Mouse (Mus musculus): ENCODE measurements around the gene Slc29a1. TPM values are rescaled to one million over a fixed set of nuclear protein-coding genes. Genes with fewer than 3 reads are reported as not detected.
"Not testable (repeated sequence)": the region's sequence is repeated elsewhere in the genome, so short reads cannot be mapped to it uniquely, and the experiment has no call there.

The Slc29a1 gene
- polyA plus RNA-seq, 1 experiment from 2014 or later = 30.7 TPM

DNA sequence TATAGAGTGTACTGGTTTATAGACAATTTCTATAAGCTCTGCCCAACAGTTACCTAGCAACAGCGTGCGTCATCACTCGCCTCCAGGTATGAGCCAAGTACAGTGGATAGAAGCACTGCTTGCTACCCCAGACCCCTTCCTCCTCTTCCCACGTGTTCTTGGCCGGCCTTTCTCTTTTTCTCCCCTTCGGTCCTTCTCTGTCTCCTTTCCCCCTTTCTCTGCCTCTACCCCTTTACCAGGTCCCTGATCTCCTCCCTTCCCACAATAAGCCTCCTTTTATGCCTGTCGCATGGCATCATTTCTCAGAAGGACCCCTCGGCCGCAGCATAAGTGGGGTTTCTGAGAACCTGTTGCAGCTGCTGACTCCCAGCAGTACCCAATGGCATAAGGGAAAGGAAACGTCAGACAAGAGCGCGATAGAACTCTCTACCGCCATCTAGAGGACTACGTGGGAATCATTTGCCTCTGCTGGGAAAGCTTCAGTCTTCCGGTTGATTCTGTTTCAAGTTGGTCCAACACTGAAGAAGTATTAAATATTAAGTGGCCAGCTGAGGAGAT is 27.2 kb upstream of the Slc29a1 start:
- Histone ChIP-seq H3K4me1 (peaks cover 15% of the 10 kb centered on the region), H3K4me2 (peak overlapping the region; percentile 45), H3K27ac (no peak overlapping the region), H3K27me3 (replicated peaks) (no peaks in the 10 kb centered on the region), H3K4me3 (no peak overlapping the region), H3K36me3 (replicated peaks) (no peaks in the 10 kb centered on the region), H3K9me3 (no peaks in the 10 kb centered on the region), H3K9ac (no peak overlapping the region)
- 17% methylated on average over 15 of the region's 15 CpGs for WGBS
- no peak; the same call in 1 of the 2 replicates for ATAC-seq (replicated peaks)

DNA sequence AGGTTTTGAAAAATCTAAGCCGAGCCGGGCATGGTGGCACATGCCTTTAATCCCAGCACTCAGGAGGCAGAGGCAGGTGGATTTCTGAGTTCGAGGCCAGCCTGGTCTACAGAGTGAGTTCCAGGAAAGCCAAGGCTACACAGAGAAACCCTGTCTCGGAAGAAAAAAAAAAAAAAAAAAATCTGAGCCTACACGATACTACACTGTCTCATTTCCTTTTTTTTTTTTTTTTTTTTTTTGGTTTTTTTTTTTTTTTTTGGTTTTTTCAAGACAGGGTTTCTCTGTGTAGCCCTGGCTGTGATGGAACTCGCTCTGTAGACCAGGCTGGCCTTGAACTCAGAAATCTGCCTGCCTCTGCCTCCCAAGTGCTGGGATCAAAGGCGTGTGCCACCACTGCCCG is 24.0 kb upstream of the Slc29a1 start:
- H3K4me1 ChIP-seq; H3K27me3 ChIP-seq (replicated peaks); H3K9me3 ChIP-seq; ATAC-seq (replicated peaks); H3K9ac ChIP-seq; H3K4me3 ChIP-seq; H3K4me2 ChIP-seq; H3K36me3 ChIP-seq (replicated peaks); H3K27ac ChIP-seq: not testable (repeated sequence)
- 92% methylated on average over 8 of the region's 8 CpGs for WGBS

DNA sequence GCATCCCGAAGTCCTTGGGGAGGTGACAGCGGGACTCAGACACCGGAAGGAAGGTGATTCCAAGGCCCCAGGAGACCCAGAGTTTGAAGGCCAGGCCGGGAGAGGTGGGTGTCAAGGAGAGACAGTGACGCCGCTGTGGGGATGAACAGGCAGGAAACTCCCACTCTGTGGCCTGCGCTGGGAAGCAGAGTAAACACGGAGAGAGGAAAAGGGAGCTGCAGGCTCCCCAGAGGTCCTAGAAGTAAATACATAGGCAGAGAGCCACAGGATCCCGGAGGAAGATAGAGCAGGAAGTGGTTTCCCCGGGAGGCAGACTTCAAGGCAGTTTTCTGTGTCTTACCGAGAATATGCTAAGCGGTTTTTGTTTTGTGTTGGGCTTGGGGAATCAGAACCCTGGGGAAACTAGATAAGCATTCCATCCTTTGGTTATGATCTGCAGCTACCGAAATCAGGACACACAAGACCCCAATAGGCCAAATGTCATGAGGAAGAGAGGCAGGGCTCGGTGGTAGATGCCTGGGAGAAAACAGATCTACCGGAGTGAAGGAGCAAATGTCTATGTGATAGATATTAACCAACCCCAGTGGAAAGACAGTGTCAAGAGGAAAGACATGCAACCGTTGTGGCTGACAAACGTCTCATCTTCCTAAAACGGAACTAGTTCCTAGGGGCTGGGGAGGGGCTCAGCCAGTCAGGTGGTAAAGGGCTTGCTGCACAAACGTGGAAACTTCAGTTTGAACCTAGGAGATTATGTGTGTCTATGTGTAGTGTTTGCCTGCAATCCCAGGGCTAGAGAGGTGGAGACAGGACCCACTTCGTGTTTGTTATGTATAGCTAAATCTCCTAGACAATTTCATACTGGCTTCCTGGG is 20.2 kb upstream of the Slc29a1 start:
- Histone ChIP-seq H3K27ac (peak overlapping the region; percentile 50), H3K27me3 (replicated peaks) (no peaks in the 10 kb centered on the region), H3K4me1 (0 out of 2 replicates have a peak, but pooled peaks cover 4% of the 10 kb centered on the region), H3K9ac (no peak overlapping the region), H3K4me3 (no peak overlapping the region), H3K36me3 (replicated peaks) (no peaks in the 10 kb centered on the region), H3K9me3 (no peaks in the 10 kb centered on the region), H3K4me2 (peak overlapping the region; percentile 21; the same call in 1 of the 2 replicates)
- no peak for ATAC-seq (replicated peaks)
- 32% methylated on average over 20 of the region's 20 CpGs for WGBS

DNA sequence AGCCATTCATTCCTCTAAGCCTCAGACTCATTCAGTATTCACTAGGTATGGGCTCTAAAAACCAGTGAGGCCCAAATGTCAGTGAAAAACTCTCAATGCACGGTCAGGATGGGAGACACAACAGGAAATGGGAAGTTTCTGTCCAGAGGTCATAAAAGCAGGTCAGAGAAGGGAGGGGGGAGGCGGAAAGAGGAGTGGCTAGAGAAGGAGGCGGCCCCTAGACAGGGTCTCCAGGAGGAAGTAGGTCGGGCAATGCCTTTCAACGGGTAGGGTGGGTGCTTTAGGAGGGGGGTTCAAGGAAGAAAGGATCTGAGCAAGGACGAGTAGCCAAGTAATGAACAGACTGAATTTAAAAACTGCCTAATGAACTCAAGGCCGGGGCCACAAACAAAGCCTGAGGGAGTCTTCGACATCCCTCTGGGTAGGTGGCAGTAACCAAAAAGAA is 19.6 kb upstream of the Slc29a1 start:
- Histone ChIP-seq H3K36me3 (replicated peaks) (no peaks in the 10 kb centered on the region), H3K9me3 (no peaks in the 10 kb centered on the region), H3K27me3 (replicated peaks) (no peaks in the 10 kb centered on the region), H3K9ac (no peak overlapping the region), H3K4me2 (peak overlapping the region; percentile 21; the same call in 1 of the 2 replicates), H3K4me1 (0 out of 2 replicates have a peak, but pooled peaks cover 4% of the 10 kb centered on the region), H3K4me3 (no peak overlapping the region), H3K27ac (peak overlapping the region; percentile 50)
- WGBS = 13% methylated on average over 8 of the region's 8 CpGs
- ATAC-seq (replicated peaks) = no peak

DNA sequence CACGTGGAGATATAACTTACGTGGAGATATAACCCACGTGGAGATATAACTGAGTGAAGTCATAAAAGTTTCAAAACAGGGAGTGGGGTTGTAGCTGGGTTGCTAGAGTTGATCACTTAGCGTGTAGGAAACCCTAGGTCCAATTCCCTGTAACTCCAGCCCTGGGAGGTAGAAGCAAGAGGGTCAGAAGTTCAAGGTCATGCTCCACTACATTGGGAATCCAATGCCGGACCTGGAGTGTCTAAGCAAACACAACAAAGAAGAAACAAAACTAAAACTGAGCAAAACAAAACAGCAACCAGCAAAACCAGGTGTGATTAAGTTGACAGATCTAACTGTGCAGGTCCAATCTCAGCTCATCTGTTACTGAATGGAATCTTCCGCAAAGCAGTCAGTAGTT is 18.2 kb upstream of the Slc29a1 start:
- H3K4me3 ChIP-seq = no peak overlapping the region
- 0 out of 2 replicates have a peak, but pooled peaks cover 4% of the 10 kb centered on the region for H3K4me1 ChIP-seq
- no peaks in the 10 kb centered on the region for H3K9me3 ChIP-seq
- H3K9ac ChIP-seq = no peak overlapping the region
- H3K36me3 ChIP-seq (replicated peaks) = no peaks in the 10 kb centered on the region
- WGBS = 91% methylated on average over 6 of the region's 6 CpGs
- no peak overlapping the region for H3K27ac ChIP-seq
- no peak overlapping the region for H3K4me2 ChIP-seq
- no peak for ATAC-seq (replicated peaks)
- H3K27me3 ChIP-seq (replicated peaks) = no peaks in the 10 kb centered on the region

DNA sequence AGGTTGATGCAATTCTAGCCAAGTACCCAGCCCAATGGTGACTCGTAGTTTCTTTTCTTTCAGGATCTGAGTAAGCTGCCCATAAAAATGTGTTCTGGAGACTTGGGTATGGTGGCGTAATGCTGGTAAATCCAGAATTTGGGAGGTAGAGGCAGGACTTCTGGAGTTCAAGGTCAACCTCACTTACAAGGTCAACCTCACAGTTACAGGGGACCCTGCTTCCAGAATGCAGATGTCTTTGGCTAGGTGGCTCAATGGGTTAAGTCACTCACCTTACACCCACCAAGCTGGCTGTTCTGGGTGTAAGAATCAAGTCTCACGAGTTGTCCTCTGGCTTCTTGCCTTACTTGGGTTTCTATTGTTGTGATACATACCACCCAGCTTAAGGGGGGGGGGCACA is 17.3 kb upstream of the Slc29a1 start:
- no peak for ATAC-seq (replicated peaks)
- H3K36me3 ChIP-seq (replicated peaks) = no peaks in the 10 kb centered on the region
- H3K9ac ChIP-seq = no peak overlapping the region
- no peaks in the 10 kb centered on the region for H3K27me3 ChIP-seq (replicated peaks)
- 0 out of 2 replicates have a peak, but pooled peaks cover 4% of the 10 kb centered on the region for H3K4me1 ChIP-seq
- no peak overlapping the region for H3K4me3 ChIP-seq
- no peak overlapping the region for H3K4me2 ChIP-seq
- no peaks in the 10 kb centered on the region for H3K9me3 ChIP-seq
- no peak overlapping the region for H3K27ac ChIP-seq
- WGBS = 91% methylated on average over 3 of the region's 3 CpGs

DNA sequence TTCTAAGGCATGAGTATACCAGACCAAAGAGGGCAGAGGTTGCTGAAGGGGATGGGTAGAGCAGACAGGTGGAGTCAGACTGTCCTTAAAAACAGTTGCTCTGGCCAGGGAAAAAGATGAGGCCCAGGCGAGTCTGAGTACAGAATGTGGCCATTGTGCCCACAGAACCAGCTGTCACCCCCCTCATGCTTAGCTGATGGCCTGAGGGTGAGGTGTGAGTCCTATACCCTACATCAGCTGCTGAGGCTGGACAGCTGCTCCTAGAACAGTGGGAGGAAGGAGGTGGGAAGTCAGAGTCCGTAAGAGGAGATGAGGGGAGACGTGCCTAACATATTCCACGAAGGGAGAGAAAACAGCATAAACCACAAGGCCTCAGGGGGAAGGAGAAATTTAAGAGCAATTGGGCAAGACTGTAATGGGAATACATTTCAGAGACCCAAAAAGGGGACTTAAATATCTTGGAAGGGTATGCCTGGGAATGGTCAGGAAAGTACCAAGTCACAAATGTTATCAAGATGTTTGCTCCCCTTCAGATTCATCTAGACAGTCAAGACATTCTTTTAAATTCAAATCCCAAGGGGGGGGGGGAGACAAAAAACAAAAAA is 16.7 kb upstream of the Slc29a1 start:
- 77% methylated on average over 4 of the region's 4 CpGs for WGBS
- H3K9ac ChIP-seq = no peak overlapping the region
- no peak overlapping the region for H3K27ac ChIP-seq
- H3K9me3 ChIP-seq = no peaks in the 10 kb centered on the region
- H3K36me3 ChIP-seq (replicated peaks) = no peaks in the 10 kb centered on the region
- no peaks in the 10 kb centered on the region for H3K27me3 ChIP-seq (replicated peaks)
- no peak overlapping the region for H3K4me2 ChIP-seq
- no peak for ATAC-seq (replicated peaks)
- 0 out of 2 replicates have a peak, but pooled peaks cover 4% of the 10 kb centered on the region for H3K4me1 ChIP-seq
- no peak overlapping the region for H3K4me3 ChIP-seq

DNA sequence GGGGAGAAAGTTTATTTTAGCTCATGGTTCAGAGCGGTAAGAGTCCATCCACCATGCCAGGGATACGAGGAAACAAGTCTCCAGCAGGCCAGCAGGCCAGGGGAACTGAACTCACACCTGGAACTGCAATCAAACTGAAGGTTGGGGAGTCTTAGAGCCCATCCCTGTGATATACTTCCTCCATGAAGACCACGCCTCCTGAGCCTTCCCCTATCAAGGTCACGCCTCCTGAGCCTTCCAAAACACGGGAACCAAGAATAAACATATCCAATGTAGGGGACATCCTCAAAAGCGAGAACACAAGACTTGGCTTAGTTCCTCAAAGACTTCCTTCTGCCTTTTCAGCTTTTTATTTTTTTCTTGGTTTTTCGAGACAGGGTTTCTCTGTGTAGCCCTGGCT is 13.5 kb upstream of the Slc29a1 start:
- Histone ChIP-seq H3K9me3 (no peaks in the 10 kb centered on the region), H3K27ac (no peak overlapping the region), H3K9ac (no peak overlapping the region), H3K4me2 (no peak overlapping the region), H3K27me3 (replicated peaks) (no peaks in the 10 kb centered on the region), H3K4me3 (no peak overlapping the region), H3K4me1 (no peaks in the 10 kb centered on the region), H3K36me3 (replicated peaks) (no peaks in the 10 kb centered on the region)
- WGBS = 93% methylated on average over 7 of the region's 7 CpGs
- no peak for ATAC-seq (replicated peaks)

DNA sequence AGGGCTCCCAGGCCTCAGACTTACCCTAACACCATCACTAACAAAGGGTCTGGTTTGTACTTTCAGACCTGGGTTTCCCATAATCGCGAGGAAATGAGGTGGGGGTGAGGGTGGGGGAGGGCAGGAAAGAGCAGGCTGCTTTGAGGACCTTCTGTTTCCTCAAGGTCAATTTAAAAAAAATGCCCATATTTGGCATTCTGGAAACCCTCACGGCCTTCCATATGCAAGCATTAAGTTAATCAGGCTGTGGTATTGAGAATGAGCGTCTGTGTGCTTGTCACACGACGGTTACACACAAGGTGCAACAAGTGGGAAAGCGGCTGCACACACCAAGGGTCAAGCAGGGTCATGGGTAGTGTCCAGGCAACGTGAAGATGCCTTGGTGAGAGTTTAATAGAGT is 12.6 kb upstream of the Slc29a1 start:
- no peak overlapping the region for H3K27ac ChIP-seq
- H3K27me3 ChIP-seq (replicated peaks) = no peaks in the 10 kb centered on the region
- no peak for ATAC-seq (replicated peaks)
- WGBS = 87% methylated on average over 8 of the region's 8 CpGs
- no peaks in the 10 kb centered on the region for H3K9me3 ChIP-seq
- H3K9ac ChIP-seq = no peak overlapping the region
- H3K4me2 ChIP-seq = no peak overlapping the region
- no peaks in the 10 kb centered on the region for H3K36me3 ChIP-seq (replicated peaks)
- H3K4me1 ChIP-seq = no peaks in the 10 kb centered on the region
- H3K4me3 ChIP-seq = no peak overlapping the region

DNA sequence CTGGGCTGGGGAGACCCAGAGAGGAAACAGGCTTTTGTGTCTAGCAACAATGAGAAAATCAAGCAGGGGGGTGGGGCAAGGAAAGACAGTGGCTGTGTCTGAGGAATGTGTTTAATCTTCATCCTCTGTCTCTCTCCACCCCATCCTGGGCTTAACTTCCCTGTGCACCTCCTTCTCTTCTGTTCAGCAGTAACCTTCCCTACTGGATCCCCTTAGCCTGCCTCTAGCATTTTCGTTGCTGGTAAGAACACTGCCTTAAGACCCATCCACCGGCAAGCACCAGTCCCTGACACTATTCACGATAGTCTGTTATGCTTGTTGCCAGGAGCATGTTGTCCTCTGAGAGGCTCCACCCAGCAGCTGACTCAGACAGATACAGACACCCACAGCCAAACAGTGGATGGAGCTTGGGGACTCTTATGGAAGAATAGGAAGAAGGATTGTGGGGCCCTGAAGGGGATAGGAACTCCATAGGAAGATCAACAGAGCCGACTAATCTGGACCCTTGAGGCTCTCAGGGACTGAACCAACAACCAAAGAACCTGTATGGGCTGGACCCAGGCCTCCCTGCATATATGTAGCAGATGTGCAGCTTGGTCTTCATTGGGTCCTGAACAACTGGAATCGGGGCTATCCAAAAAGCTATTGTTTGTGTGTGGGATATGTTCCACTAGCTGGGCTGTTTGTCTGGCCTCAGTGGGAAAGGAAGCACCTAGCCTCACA is 10.9 kb upstream of the Slc29a1 start:
- no peak for ATAC-seq (replicated peaks)
- H3K4me3 ChIP-seq = no peak overlapping the region
- 19% methylated on average over 5 of the region's 5 CpGs for WGBS
- no peaks in the 10 kb centered on the region for H3K27me3 ChIP-seq (replicated peaks)
- H3K27ac ChIP-seq = no peak overlapping the region
- H3K9ac ChIP-seq = no peak overlapping the region
- H3K36me3 ChIP-seq (replicated peaks) = no peaks in the 10 kb centered on the region
- no peaks in the 10 kb centered on the region for H3K9me3 ChIP-seq
- no peaks in the 10 kb centered on the region for H3K4me1 ChIP-seq
- no peak overlapping the region for H3K4me2 ChIP-seq

DNA sequence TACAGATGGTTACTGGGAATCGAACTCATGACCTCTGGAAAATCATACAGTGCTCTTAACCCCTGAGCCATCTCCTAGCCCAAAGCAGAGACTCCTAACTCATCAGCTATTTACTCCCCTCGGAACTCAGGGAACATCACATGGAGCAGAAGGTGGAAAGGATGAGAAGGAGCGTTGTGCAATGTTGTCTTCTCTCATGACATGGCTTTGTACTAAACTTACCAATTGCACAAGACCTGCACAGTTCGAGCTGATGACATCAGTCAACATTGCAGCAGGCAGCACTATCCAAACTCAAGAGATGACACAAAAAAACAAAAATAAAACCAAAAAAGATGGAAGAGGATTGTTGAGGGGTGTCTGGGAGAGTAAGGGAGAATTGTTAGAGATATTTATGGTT is 9.0 kb upstream of the Slc29a1 start:
- 92% methylated on average over 4 of the region's 4 CpGs for WGBS
- H3K4me1 ChIP-seq = no peaks in the 10 kb centered on the region
- no peak overlapping the region for H3K4me3 ChIP-seq
- no peaks in the 10 kb centered on the region for H3K27me3 ChIP-seq (replicated peaks)
- H3K4me2 ChIP-seq = no peak overlapping the region
- no peak overlapping the region for H3K9ac ChIP-seq
- ATAC-seq (replicated peaks) = no peak
- no peak overlapping the region for H3K27ac ChIP-seq
- no peaks in the 10 kb centered on the region for H3K9me3 ChIP-seq
- no peaks in the 10 kb centered on the region for H3K36me3 ChIP-seq (replicated peaks)

Measured in midbrain, embryonic 15.5 days (tissue).